Mouse (Mus musculus) neural tube, embryonic 13.5 days (tissue): Measurements from ENCODE around the gene Tmem86b. TPM values are rescaled to one million over a fixed set of nuclear protein-coding genes. Genes with fewer than 3 reads are reported as not detected.

Source experiments
- ATAC-seq: fragments of 200-750 bp; cut with Nextera tagmentation; 2 replicates; pipeline ENCODE4 v1.8.0; 2017; ENCODE audit warnings: low read depth, mild to moderate bottlenecking, moderate TSS enrichment, moderate library complexity
- H3K27ac ChIP-seq: fragments of 300-500 bp; sonication (generic); replicated peaks from 2 replicates; pipeline ENCODE4 v1.5.1; 2015; ENCODE audit warnings: moderate library complexity, mild to moderate bottlenecking, inconsistent platforms
- H3K27me3 ChIP-seq: fragments of 300-500 bp; sonication (generic); 2 replicates; pipeline ENCODE4 v1.6.1; 2015; ENCODE audit warnings: mild to moderate bottlenecking, inconsistent platforms
- H3K36me3 ChIP-seq: fragments of 300-500 bp; sonication (generic); 2 replicates; pipeline ENCODE4 v1.6.1; 2015; ENCODE audit warnings: mild to moderate bottlenecking, inconsistent platforms
- H3K4me1 ChIP-seq: fragments of 300-500 bp; sonication (generic); replicated peaks from 2 replicates; pipeline ENCODE4 v1.6.1; 2015; ENCODE audit warnings: inconsistent platforms
- H3K4me2 ChIP-seq: fragments of 300-500 bp; sonication (generic); 2 replicates; pipeline ENCODE4 v1.6.1; 2015; ENCODE audit warnings: inconsistent platforms, mild to moderate bottlenecking, moderate library complexity
- H3K4me3 ChIP-seq: fragments of 300-500 bp; sonication (generic); 2 replicates; pipeline ENCODE4 v1.5.1; 2015; ENCODE audit warnings: mild to moderate bottlenecking, inconsistent platforms
- H3K9ac ChIP-seq: fragments of 300-500 bp; sonication (generic); 2 replicates; pipeline ENCODE4 v1.6.1; 2015; ENCODE audit warnings: moderate library complexity, mild to moderate bottlenecking, inconsistent platforms
- H3K9me3 ChIP-seq: fragments of 300-500 bp; sonication (generic); 2 replicates; pipeline ENCODE4 v1.6.1; 2016; ENCODE audit warnings: inconsistent platforms
- WGBS: fragments of 180-500 bp; shearing (Covaris S2); methylation state at CpG from one replicate; pipeline ENCODE4 v1.1.7; 2015; 5-methylcytosine and 5-hydroxymethylcytosine counted together
- polyA plus RNA-seq: library from polyadenylated mRNA; unstranded; fragments of >200 nt; fragmentation: Nextera tagmentation; extraction: Ambion mirVana; gene quantifications from 2 replicates; pipeline ENCODE4 v1.2.1, GENCODE M21; 2015

Tmem86b gene
- 2.4 and 3.5 TPM in 2 replicates for polyA plus RNA-seq

GRCm38 (mm10) chr7:4631031-4631430, at the start of gene Tmem86b:
TSS of gene Tmem86b (minus strand) at chr7:4631422.
- Histone ChIP-seq H3K4me2 (no peak within 1 kb of the TSS), H3K27me3 (no peaks in the 10 kb centered on the region), H3K27ac (no peak within 1 kb of the TSS), H3K4me3 (no peak within 1 kb of the TSS), H3K9ac (no peak within 1 kb of the TSS), H3K9me3 (no peaks in the 10 kb centered on the region), H3K36me3 (peaks cover 77% of the 10 kb centered on the region), H3K4me1 (no peaks in the 10 kb centered on the region)
- WGBS = 95% methylated on average over 4 of the region's 4 CpGs
- no peak for ATAC-seq

- WGBS = 96% methylated on average over 7 of the region's 7 CpGs
- Histone ChIP-seq H3K4me2 (no peak overlapping the region), H3K36me3 (peaks cover 76% of the 10 kb centered on the region), H3K4me1 (peaks cover 14% of the 10 kb centered on the region), H3K27me3 (no peaks in the 10 kb centered on the region), H3K27ac (no peak overlapping the region), H3K9ac (no peak overlapping the region), H3K4me3 (no peak overlapping the region), H3K9me3 (no peaks in the 10 kb centered on the region)
- no peak for ATAC-seq
These were observed 44.0 kb upstream of the Tmem86b start for GRCm38 (mm10) chr7:4675200-4675599.

GRCm38 (mm10) chr7:4674114-4674731, 43.0 kb upstream of the Tmem86b start:
- Histone ChIP-seq H3K9me3 (no peaks in the 10 kb centered on the region), H3K27me3 (no peaks in the 10 kb centered on the region), H3K36me3 (peaks cover 76% of the 10 kb centered on the region), H3K4me2 (no peak overlapping the region), H3K4me1 (peaks cover 14% of the 10 kb centered on the region), H3K27ac (no peak overlapping the region), H3K9ac (no peak overlapping the region), H3K4me3 (no peak overlapping the region)
- no peak for ATAC-seq
- 92% methylated on average over 12 of the region's 12 CpGs for WGBS

GRCm38 (mm10) chr7:4671956-4672355, 40.7 kb upstream of the Tmem86b start:
- H3K9ac ChIP-seq = 0 out of 2 replicates have a peak overlapping the region, but pooled peaks have one; percentile 26
- ATAC-seq = peak; percentile 94
- H3K4me3 ChIP-seq = no peak overlapping the region
- peak overlapping the region; percentile 79 for H3K27ac ChIP-seq
- WGBS = 34% methylated on average over 4 of the region's 4 CpGs
- peaks cover 14% of the 10 kb centered on the region for H3K4me1 ChIP-seq
- peaks cover 82% of the 10 kb centered on the region for H3K36me3 ChIP-seq
- H3K9me3 ChIP-seq = no peaks in the 10 kb centered on the region
- no peaks in the 10 kb centered on the region for H3K27me3 ChIP-seq
- H3K4me2 ChIP-seq = no peak overlapping the region

GRCm38 (mm10) chr7:4670655-4671255, 39.5 kb upstream of the Tmem86b start:
- no peak overlapping the region for H3K27ac ChIP-seq
- peaks cover 84% of the 10 kb centered on the region for H3K36me3 ChIP-seq
- H3K9ac ChIP-seq = no peak overlapping the region
- H3K9me3 ChIP-seq = no peaks in the 10 kb centered on the region
- no peak overlapping the region for H3K4me3 ChIP-seq
- no peak for ATAC-seq
- H3K4me2 ChIP-seq = no peak overlapping the region
- no peaks in the 10 kb centered on the region for H3K27me3 ChIP-seq
- WGBS = 86% methylated on average over 8 of the region's 8 CpGs
- H3K4me1 ChIP-seq = peaks cover 14% of the 10 kb centered on the region

- Histone ChIP-seq H3K27me3 (no peaks in the 10 kb centered on the region), H3K36me3 (peaks cover 75% of the 10 kb centered on the region), H3K27ac (no peak overlapping the region), H3K4me2 (no peak overlapping the region), H3K9me3 (no peaks in the 10 kb centered on the region), H3K4me3 (no peak overlapping the region), H3K9ac (no peak overlapping the region), H3K4me1 (peaks cover 14% of the 10 kb centered on the region)
- 96% methylated on average over 9 of the region's 9 CpGs for whole genome bisulfite sequencing
- no peak for ATAC-seq
These were observed 37.9 kb upstream of the Tmem86b start for GRCm38 (mm10) chr7:4669156-4669555.

GRCm38 (mm10) chr7:4668506-4668905, 37.3 kb upstream of the Tmem86b start:
- no peak overlapping the region for H3K4me2 ChIP-seq
- H3K36me3 ChIP-seq = peaks cover 74% of the 10 kb centered on the region
- peaks cover 14% of the 10 kb centered on the region for H3K4me1 ChIP-seq
- 96% methylated on average over 8 of the region's 8 CpGs for WGBS
- no peak overlapping the region for H3K9ac ChIP-seq
- no peak for ATAC-seq
- H3K4me3 ChIP-seq = no peak overlapping the region
- H3K27ac ChIP-seq = no peak overlapping the region
- no peaks in the 10 kb centered on the region for H3K9me3 ChIP-seq
- H3K27me3 ChIP-seq = no peaks in the 10 kb centered on the region

- no peak overlapping the region for H3K27ac ChIP-seq
- no peak overlapping the region for H3K9ac ChIP-seq
- peaks cover 8% of the 10 kb centered on the region for H3K4me1 ChIP-seq
- no peak for ATAC-seq
- peaks cover 80% of the 10 kb centered on the region for H3K36me3 ChIP-seq
- H3K4me3 ChIP-seq = no peak overlapping the region
- no peak overlapping the region for H3K4me2 ChIP-seq
- no peaks in the 10 kb centered on the region for H3K9me3 ChIP-seq
- H3K27me3 ChIP-seq = no peaks in the 10 kb centered on the region
- WGBS = 96% methylated on average over 5 of the region's 5 CpGs
These were observed 35.6 kb upstream of the Tmem86b start for GRCm38 (mm10) chr7:4666871-4667270.

GRCm38 (mm10) chr7:4663742-4664141, 32.5 kb upstream of the Tmem86b start:
- Histone ChIP-seq H3K9ac (no peak overlapping the region), H3K9me3 (no peaks in the 10 kb centered on the region), H3K27me3 (no peaks in the 10 kb centered on the region), H3K4me3 (no peak overlapping the region), H3K4me2 (no peak overlapping the region), H3K27ac (no peak overlapping the region), H3K4me1 (peaks cover 13% of the 10 kb centered on the region), H3K36me3 (peaks cover 52% of the 10 kb centered on the region)
- ATAC-seq = no peak
- WGBS = 83% methylated on average over 2 of the region's 2 CpGs

GRCm38 (mm10) chr7:4663179-4663578, 32.0 kb upstream of the Tmem86b start:
- no peak for ATAC-seq
- no peaks in the 10 kb centered on the region for H3K9me3 ChIP-seq
- 82% methylated on average over 8 of the region's 8 CpGs for WGBS
- H3K4me3 ChIP-seq = no peak overlapping the region
- H3K4me1 ChIP-seq = peaks cover 13% of the 10 kb centered on the region
- H3K36me3 ChIP-seq = peaks cover 46% of the 10 kb centered on the region
- no peak overlapping the region for H3K27ac ChIP-seq
- no peak overlapping the region for H3K4me2 ChIP-seq
- H3K9ac ChIP-seq = no peak overlapping the region
- no peaks in the 10 kb centered on the region for H3K27me3 ChIP-seq

GRCm38 (mm10) chr7:4659911-4660443, 28.8 kb upstream of the Tmem86b start:
- Histone ChIP-seq H3K4me1 (peaks cover 44% of the 10 kb centered on the region), H3K4me3 (peak overlapping the region; percentile 90), H3K27me3 (no peaks in the 10 kb centered on the region), H3K36me3 (peaks cover 24% of the 10 kb centered on the region), H3K9ac (peak overlapping the region; percentile 96), H3K9me3 (no peaks in the 10 kb centered on the region), H3K27ac (peak overlapping the region; percentile 97), H3K4me2 (peak overlapping the region; percentile 98)
- no peak for ATAC-seq
- 64% methylated on average over 3 of the region's 3 CpGs for WGBS

GRCm38 (mm10) chr7:4658912-4659551, 27.8 kb upstream of the Tmem86b start, which contains the start of gene Ppp6r1:
TSS of gene Ppp6r1 (minus strand) at chr7:4659019.
- peak within 1 kb of the TSS; percentile 96 for H3K9ac ChIP-seq
- under 1% methylated on average over 54 of the region's 54 CpGs for WGBS
- peak within 1 kb of the TSS; percentile 97 for H3K27ac ChIP-seq
- H3K9me3 ChIP-seq = no peaks in the 10 kb centered on the region
- peaks cover 17% of the 10 kb centered on the region for H3K36me3 ChIP-seq
- H3K27me3 ChIP-seq = no peaks in the 10 kb centered on the region
- peak; percentile 97 for ATAC-seq
- H3K4me1 ChIP-seq = peaks cover 54% of the 10 kb centered on the region
- H3K4me2 ChIP-seq = peak within 1 kb of the TSS; percentile 98
- H3K4me3 ChIP-seq = peak within 1 kb of the TSS; percentile 90
